Mouse (Mus musculus): ENCODE data around the gene Acap1. TPM values are rescaled to one million over a fixed set of nuclear protein-coding genes. Genes with fewer than 3 reads are reported as not detected.

The Acap1 gene
- total and polyA plus RNA-seq, 3 experiments: 0.65 to 3.3 (median 1.1) TPM

GRCm38 (mm10) chr11:69900471-69901405 is 5.4 kb upstream of the Acap1 start, which contains the start of the genes 2810408A11Rik and Neurl4:
Gene 2810408A11Rik (minus strand): TSS chr11:69900987.
Gene Neurl4 (plus strand): TSS chr11:69901072.
- TF ChIP-seq CTCF (IDR thresholded peaks at IDR 0.05) (no peak), EP300 (IDR thresholded peaks at IDR 0.05; ENCODE audit: insufficient read depth, low read depth, low read length) (0 out of 2 replicates have a peak, but pooled peaks have one; percentile 22), POLR2A (IDR thresholded peaks at IDR 0.05; ENCODE audit: insufficient read depth, low read depth, low read length) (peak; percentile 91)
- H3K4me1 ChIP-seq (ENCODE audit: control insufficient read depth, insufficient read depth, low read length): peaks cover 3% of the 10 kb centered on the region; the same call in 1 of the 2 replicates
- no peaks in the 10 kb centered on the region for H3K79me2 ChIP-seq (replicated peaks; ENCODE audit: control insufficient read depth, insufficient read depth, low read length)
- peak; percentile 86 to 93 for DNase-seq
- H3K4me3 ChIP-seq: peak within 1 kb of the TSS; percentile 83
- peak within 1 kb of the TSS; percentile 82 for H3K9ac ChIP-seq (ENCODE audit: low read depth, low read length)
- intact Hi-C loops (cut with DNase I): no loop called here
- H3K27me3 ChIP-seq (ENCODE audit: control insufficient read depth, insufficient read depth, low read length): no peaks in the 10 kb centered on the region
- peak within 1 kb of the TSS; percentile 98 for H3K27ac ChIP-seq
- H3K36me3 ChIP-seq (ENCODE audit: control insufficient read depth, insufficient read depth, low read length): no peaks in the 10 kb centered on the region
- 1% methylated on average over 38 of the region's 38 CpGs for WGBS

- TF ChIP-seq POLR2A (IDR thresholded peaks at IDR 0.05; ENCODE audit: insufficient read depth, low read depth, low read length): no peak
- TF ChIP-seq EP300 (IDR thresholded peaks at IDR 0.05; ENCODE audit: insufficient read depth, low read depth, low read length): no peak
- no peak for TF ChIP-seq CTCF (IDR thresholded peaks at IDR 0.05)
- Histone ChIP-seq H3K27ac (no peak overlapping the region), H3K9ac (ENCODE audit: low read depth, low read length) (no peak overlapping the region), H3K36me3 (ENCODE audit: control insufficient read depth, insufficient read depth, low read length) (no peaks in the 10 kb centered on the region), H3K4me1 (ENCODE audit: control insufficient read depth, insufficient read depth, low read length) (peaks cover 3% of the 10 kb centered on the region; the same call in 1 of the 2 replicates), H3K79me2 (replicated peaks; ENCODE audit: control insufficient read depth, insufficient read depth, low read length) (no peaks in the 10 kb centered on the region), H3K4me3 (no peak overlapping the region), H3K27me3 (ENCODE audit: control insufficient read depth, insufficient read depth, low read length) (no peaks in the 10 kb centered on the region)
- intact Hi-C loops (cut with DNase I): no loop called here
- DNase-seq: no peak
- 33% methylated on average over 4 of the region's 4 CpGs for WGBS
Measured at GRCm38 (mm10) chr11:69899870-69900269, 4.5 kb upstream of the Acap1 start.

- Histone ChIP-seq H3K4me1 (ENCODE audit: control insufficient read depth, insufficient read depth, low read length) (no peaks in the 10 kb centered on the region), H3K4me3 (no peak overlapping the region), H3K79me2 (replicated peaks; ENCODE audit: control insufficient read depth, insufficient read depth, low read length) (no peaks in the 10 kb centered on the region), H3K27me3 (ENCODE audit: control insufficient read depth, insufficient read depth, low read length) (no peaks in the 10 kb centered on the region), H3K9ac (ENCODE audit: low read depth, low read length) (no peak overlapping the region), H3K27ac (no peak overlapping the region), H3K36me3 (ENCODE audit: control insufficient read depth, insufficient read depth, low read length) (no peaks in the 10 kb centered on the region)
- DNase-seq: peak in 1 of 2 experiments; percentile 62
- intact Hi-C loops (cut with DNase I): no loop called here
- no peak for TF ChIP-seq EP300 (IDR thresholded peaks at IDR 0.05; ENCODE audit: insufficient read depth, low read depth, low read length)
- no peak for TF ChIP-seq CTCF (IDR thresholded peaks at IDR 0.05)
- TF ChIP-seq POLR2A (IDR thresholded peaks at IDR 0.05; ENCODE audit: insufficient read depth, low read depth, low read length): no peak
- 51% methylated on average over 5 of the region's 5 CpGs for WGBS
Measured at GRCm38 (mm10) chr11:69894671-69895070, 668 bp downstream of the Acap1 start.

- H3K27ac ChIP-seq: no peak overlapping the region
Measured at GRCm38 (mm10) chr11:69891482-69891881, 3.9 kb downstream of the Acap1 start.

GRCm38 (mm10) chr11:69886907-69887635 is 8.3 kb downstream of the Acap1 start:
- peaks cover 3% of the 10 kb centered on the region for H3K4me1 ChIP-seq (ENCODE audit: control insufficient read depth, insufficient read depth, low read length)
- peak; percentile 72 for TF ChIP-seq CTCF (IDR thresholded peaks at IDR 0.05)
- no peak for TF ChIP-seq POLR2A (IDR thresholded peaks at IDR 0.05; ENCODE audit: insufficient read depth, low read depth, low read length)
- TF ChIP-seq EP300 (IDR thresholded peaks at IDR 0.05; ENCODE audit: insufficient read depth, low read depth, low read length): 0 out of 2 replicates have a peak, but pooled peaks have one; percentile 29
- peak in 1 of 2 experiments; percentile 14 for DNase-seq
- no peak overlapping the region for H3K4me3 ChIP-seq
- no peaks in the 10 kb centered on the region for H3K36me3 ChIP-seq (ENCODE audit: control insufficient read depth, insufficient read depth, low read length)
- no peaks in the 10 kb centered on the region for H3K27me3 ChIP-seq (ENCODE audit: control insufficient read depth, insufficient read depth, low read length)
- H3K27ac ChIP-seq: peak overlapping the region; percentile 6; the same call in 1 of the 2 replicates
- 44% methylated on average over 8 of the region's 8 CpGs for WGBS
- H3K9ac ChIP-seq (ENCODE audit: low read depth, low read length): no peak overlapping the region
- intact Hi-C loops (cut with DNase I): no loop called here
- H3K79me2 ChIP-seq (replicated peaks; ENCODE audit: control insufficient read depth, insufficient read depth, low read length): no peaks in the 10 kb centered on the region

More at GRCm38 (mm10) chr11:69891482-69891881, 3.9 kb downstream of the Acap1 start:
- Histone ChIP-seq H3K79me2 (replicated peaks; ENCODE audit: control insufficient read depth, insufficient read depth, low read length) (no peaks in the 10 kb centered on the region), H3K27me3 (ENCODE audit: control insufficient read depth, insufficient read depth, low read length) (no peaks in the 10 kb centered on the region), H3K4me1 (ENCODE audit: control insufficient read depth, insufficient read depth, low read length) (peaks cover 2% of the 10 kb centered on the region; the same call in 1 of the 2 replicates), H3K36me3 (ENCODE audit: control insufficient read depth, insufficient read depth, low read length) (no peaks in the 10 kb centered on the region), H3K4me3 (no peak overlapping the region), H3K9ac (ENCODE audit: low read depth, low read length) (no peak overlapping the region)
- intact Hi-C loops (cut with DNase I): no loop called here
- no peak for DNase-seq
- WGBS: 28% methylated on average over 4 of the region's 4 CpGs
- TF ChIP-seq EP300 (IDR thresholded peaks at IDR 0.05; ENCODE audit: insufficient read depth, low read depth, low read length) (no peak), CTCF (IDR thresholded peaks at IDR 0.05) (no peak), POLR2A (IDR thresholded peaks at IDR 0.05; ENCODE audit: insufficient read depth, low read depth, low read length) (no peak)

All from heart, adult 2 months (tissue).